Mouse (Mus musculus) frontal cortex, postnatal 10 days (tissue): ENCODE results near the gene Fen1.
"Not testable (repeated sequence)": the region's sequence is repeated elsewhere in the genome, so short reads cannot be mapped to it uniquely, and the experiment has no call there.

Experiments used
- DNase-seq, 2 experiments: peaks; one replicate each; pipeline ENCODE4 v3.0.0; 2022; ENCODE audit warnings: low spot score in 2 of 2, mixed read lengths in 1 of 2

Fen1 gene

GRCm38 (mm10) chr19:10181225-10181624 is 22.7 kb downstream of the Fen1 start:
- no peak for DNase-seq

- no peak for DNase-seq
Measured at GRCm38 (mm10) chr19:10176941-10177372, 27.0 kb downstream of the Fen1 start.

- DNase-seq = no peak
Measured at GRCm38 (mm10) chr19:10176477-10176876, 27.5 kb downstream of the Fen1 start.

GRCm38 (mm10) chr19:10174956-10175355 is 29.0 kb downstream of the Fen1 start:
- DNase-seq = no peak

- no peak for DNase-seq
Measured at GRCm38 (mm10) chr19:10173844-10174539, 30.0 kb downstream of the Fen1 start.

- no peak for DNase-seq
Measured at GRCm38 (mm10) chr19:10173116-10173718, 30.8 kb downstream of the Fen1 start.

- DNase-seq = no peak
Measured at GRCm38 (mm10) chr19:10171846-10172245, 32.1 kb downstream of the Fen1 start.

- DNase-seq = no peak
Measured at GRCm38 (mm10) chr19:10171359-10171758, 32.6 kb downstream of the Fen1 start.

- DNase-seq = no peak
Measured at GRCm38 (mm10) chr19:10170466-10170865, 33.5 kb downstream of the Fen1 start.

GRCm38 (mm10) chr19:10169692-10170330 is 34.2 kb downstream of the Fen1 start:
- not testable (repeated sequence) for DNase-seq

- no peak for DNase-seq
Measured at GRCm38 (mm10) chr19:10169179-10169578, 34.8 kb downstream of the Fen1 start.

GRCm38 (mm10) chr19:10168441-10168840 is 35.5 kb downstream of the Fen1 start:
- DNase-seq = no peak

GRCm38 (mm10) chr19:10167951-10168350 is 36.0 kb downstream of the Fen1 start:
- no peak for DNase-seq

- no peak for DNase-seq
Measured at GRCm38 (mm10) chr19:10167112-10167511, 36.9 kb downstream of the Fen1 start.

GRCm38 (mm10) chr19:10165928-10166327 is 38.0 kb downstream of the Fen1 start:
- DNase-seq = not testable (repeated sequence)

- DNase-seq = no peak
Measured at GRCm38 (mm10) chr19:10163896-10164295, 40.1 kb downstream of the Fen1 start.

- DNase-seq = no peak
Measured at GRCm38 (mm10) chr19:10157725-10158124, 46.2 kb downstream of the Fen1 start.

GRCm38 (mm10) chr19:10149189-10149588 is 54.8 kb downstream of the Fen1 start:
- DNase-seq = no peak
